In genomic region chr17:34039562-34040450, GRCm38 (mm10) we compare ENCODE assay signal across 8 mouse cellular contexts. TPM values are rescaled to one million over a fixed set of nuclear protein-coding genes. Genes with fewer than 3 reads are reported as not detected.
A peak's percentile ranks its signal among the peaks of the same experiment; 100 is the strongest.
DNase-seq lines count a peak whose midpoint lies in the region; ATAC-seq lines count a peak whose summit lies in the region.
"Had no signal": no experiment of that assay in that cellular context is flagged by ENCODE, and none has a peak within 500 bp of the region (broad histone marks: within the 10 kb centered on the region; RNA-seq: fewer than 3 reads in every experiment).

No protein-coding gene starts in this region.

- H3K36me3 ChIP-seq in liver, embryonic 12.5 days: peaks cover 35% of the 10 kb centered on the region
- H3K36me3 ChIP-seq in intestine, embryonic 14.5 days (ENCODE audit: control insufficient read depth, insufficient read depth, low read length): peaks cover 33% of the 10 kb centered on the region

- WGBS in liver, embryonic 12.5 days (ENCODE audit: insufficient replicate concordance): 32% methylated on average over 17 of the region's 17 CpGs
- 25% methylated on average over 17 of the region's 17 CpGs for WGBS in intestine, embryonic 14.5 days

- no peak for DNase-seq in liver
- peak; percentile 34 to 59 for DNase-seq in cerebellum, postnatal 14 days
- peak; percentile 77 for DNase-seq in gastrocnemius, postnatal 10 days
- peak; percentile 68 for DNase-seq in intestine, embryonic 14.5 days (ENCODE audit: low spot score)
- peak; percentile 83 for DNase-seq in skeletal muscle tissue, adult 2 months (ENCODE audit: low read depth, low spot score)
- DNase-seq in right cerebral cortex, adult 18-20 months: no peak
- DNase-seq: liver, embryonic 13.5 days had no signal

- H3K27ac ChIP-seq in liver, embryonic 12.5 days: no peak overlapping the region
- no peak overlapping the region for H3K27ac ChIP-seq in intestine, embryonic 14.5 days (ENCODE audit: low read depth)
- H3K27ac ChIP-seq: liver, embryonic 13.5 days had no signal

- no peaks in the 10 kb centered on the region for H3K9me3 ChIP-seq in liver, embryonic 12.5 days (replicated peaks)
- no peaks in the 10 kb centered on the region for H3K9me3 ChIP-seq in intestine, embryonic 14.5 days (ENCODE audit: control insufficient read depth, low read length)
- H3K9me3 ChIP-seq: liver, embryonic 13.5 days had no signal

- no peak overlapping the region for H3K9ac ChIP-seq in liver, embryonic 12.5 days
- no peak overlapping the region for H3K9ac ChIP-seq in intestine, embryonic 14.5 days (ENCODE audit: low read length)
- H3K9ac ChIP-seq: liver, embryonic 13.5 days had no signal

- H3K27me3 ChIP-seq in liver, embryonic 12.5 days (replicated peaks): peaks cover 54% of the 10 kb centered on the region
- H3K27me3 ChIP-seq in intestine, embryonic 14.5 days (replicated peaks; ENCODE audit: control insufficient read depth, insufficient read depth, low read length): peaks cover 2% of the 10 kb centered on the region; the same call in 1 of the 2 replicates

- H3K4me1 ChIP-seq in liver, embryonic 12.5 days: peaks cover 26% of the 10 kb centered on the region
- H3K4me1 ChIP-seq in intestine, embryonic 14.5 days (replicated peaks; ENCODE audit: control insufficient read depth, insufficient read depth, low read length): 0 out of 2 replicates have a peak, but pooled peaks cover 6% of the 10 kb centered on the region

- no peak overlapping the region for H3K4me3 ChIP-seq in liver, embryonic 12.5 days
- H3K4me3 ChIP-seq in intestine, embryonic 14.5 days (ENCODE audit: low read depth, low read length): no peak overlapping the region
- H3K4me3 ChIP-seq: liver, embryonic 13.5 days had no signal

- peak overlapping the region; percentile 51; the same call in 1 of the 2 replicates for H3K4me2 ChIP-seq in liver, embryonic 12.5 days
- H3K4me2 ChIP-seq in intestine, embryonic 14.5 days (ENCODE audit: low read length): peak overlapping the region; percentile 47

- no peak for ATAC-seq in liver, embryonic 12.5 days
- no peak for ATAC-seq in intestine, embryonic 14.5 days (replicated peaks; ENCODE audit: low FRiP score, low TSS enrichment, low read depth)

RNA-seq across cellular contexts. Expression of gene Col11a2, which starts 0.6 kb away (rescaled TPM):
- polyA plus RNA-seq in liver, embryonic 12.5 days (2016; fragmentation: Nextera tagmentation; extraction: Ambion mirVana): 0.37 and 0.54 TPM in 2 replicates
- 100 to 1,000 TPM in 1 of 2 experiments, 10 to 100 TPM in 1; 72.0 to 106 TPM for total RNA-seq in gastrocnemius, postnatal 10 days (2021)
- 0.44 and 0.66 TPM in 2 replicates for polyA plus RNA-seq in intestine, embryonic 14.5 days (2014; fragmentation: Nextera tagmentation; extraction: Ambion mirVana)

RNA-seq across cellular contexts. Expression of gene Rxrb, which starts 8.2 kb away (rescaled TPM):
- polyA plus RNA-seq in liver, embryonic 12.5 days (2016; fragmentation: Nextera tagmentation; extraction: Ambion mirVana): 29.2 and 31.3 TPM in 2 replicates
- total RNA-seq in gastrocnemius, postnatal 10 days (2021): 10 to 100 TPM; 40.7 to 43.1 TPM
- polyA plus RNA-seq in intestine, embryonic 14.5 days (2014; fragmentation: Nextera tagmentation; extraction: Ambion mirVana): 21.5 and 28.5 TPM in 2 replicates

RNA-seq across cellular contexts. Expression of gene Slc39a7, which starts 8.3 kb away (rescaled TPM):
- polyA plus RNA-seq in liver, embryonic 12.5 days (2016; fragmentation: Nextera tagmentation; extraction: Ambion mirVana): 91.7 and 96.0 TPM in 2 replicates
- total RNA-seq in gastrocnemius, postnatal 10 days (2021): 10 to 100 TPM; 64.1 to 75.4 TPM
- 86.4 and 89.5 TPM in 2 replicates for polyA plus RNA-seq in intestine, embryonic 14.5 days (2014; fragmentation: Nextera tagmentation; extraction: Ambion mirVana)

RNA-seq across cellular contexts. Expression of gene H2-Ke6, which starts 11.9 kb away (rescaled TPM):
- 33.2 and 36.1 TPM in 2 replicates for polyA plus RNA-seq in liver, embryonic 12.5 days (2016; fragmentation: Nextera tagmentation; extraction: Ambion mirVana)
- 10 to 100 TPM; 50.5 to 63.2 TPM for total RNA-seq in gastrocnemius, postnatal 10 days (2021)
- polyA plus RNA-seq in intestine, embryonic 14.5 days (2014; fragmentation: Nextera tagmentation; extraction: Ambion mirVana): 49.7 and 53.6 TPM in 2 replicates

RNA-seq across cellular contexts. Expression of gene Ring1, which starts 15.3 kb away (rescaled TPM):
- 10.6 and 10.7 TPM in 2 replicates for polyA plus RNA-seq in liver, embryonic 12.5 days (2016; fragmentation: Nextera tagmentation; extraction: Ambion mirVana)
- total RNA-seq in gastrocnemius, postnatal 10 days (2021): 10 to 100 TPM; 13.4 to 18.0 TPM
- polyA plus RNA-seq in intestine, embryonic 14.5 days (2014; fragmentation: Nextera tagmentation; extraction: Ambion mirVana): 4.4 and 5.9 TPM in 2 replicates

Comparison
In these comparisons a context has a peak if more than half of its experiments do, and no peak if none do; other contexts are left out.
1. DNase-seq: peak in cerebellum, postnatal 14 days (2 of 2), gastrocnemius, postnatal 10 days (single experiment), intestine, embryonic 14.5 days (single experiment) and skeletal muscle tissue, adult 2 months (single experiment); none in liver (single experiment) and right cerebral cortex, adult 18-20 months (single experiment).